Mouse (Mus musculus): ENCODE measurements around the gene Hmces.
A peak's percentile ranks its signal among the peaks of the same experiment; 100 is the strongest.

Hmces gene

GRCm38 (mm10) chr6:87913661-87914325, at the start of gene Hmces:
Hmces (plus strand) TSS chr6:87913935.
- DNase-seq (ENCODE audit: low spot score) = peak; percentile 51

GRCm38 (mm10) chr6:87866211-87866610, 47.5 kb upstream of the Hmces start:
- no peak for DNase-seq (ENCODE audit: low spot score)

- DNase-seq (ENCODE audit: low spot score) = no peak
These were observed 46.5 kb upstream of the Hmces start for GRCm38 (mm10) chr6:87867256-87867655.

GRCm38 (mm10) chr6:87868871-87869506, 44.7 kb upstream of the Hmces start:
- no peak for DNase-seq (ENCODE audit: low spot score)

GRCm38 (mm10) chr6:87870440-87870839, 43.3 kb upstream of the Hmces start:
- DNase-seq (ENCODE audit: low spot score) = no peak

- DNase-seq (ENCODE audit: low spot score) = no peak
These were observed 42.5 kb upstream of the Hmces start for GRCm38 (mm10) chr6:87871240-87871639.

- no peak for DNase-seq (ENCODE audit: low spot score)
These were observed 40.6 kb upstream of the Hmces start for GRCm38 (mm10) chr6:87873104-87873503.

- DNase-seq (ENCODE audit: low spot score) = no peak
These were observed 39.8 kb upstream of the Hmces start for GRCm38 (mm10) chr6:87873963-87874362.

GRCm38 (mm10) chr6:87875083-87875482, 38.7 kb upstream of the Hmces start:
- no peak for DNase-seq (ENCODE audit: low spot score)

- DNase-seq (ENCODE audit: low spot score) = no peak
These were observed 38.2 kb upstream of the Hmces start for GRCm38 (mm10) chr6:87875562-87875961.

- no peak for DNase-seq (ENCODE audit: low spot score)
These were observed 37.6 kb upstream of the Hmces start for GRCm38 (mm10) chr6:87876068-87876643.

- no peak for DNase-seq (ENCODE audit: low spot score)
These were observed 34.7 kb upstream of the Hmces start for GRCm38 (mm10) chr6:87879010-87879409.

GRCm38 (mm10) chr6:87879628-87880027, 34.1 kb upstream of the Hmces start:
- DNase-seq (ENCODE audit: low spot score) = no peak

GRCm38 (mm10) chr6:87882221-87882620, 31.5 kb upstream of the Hmces start:
- DNase-seq (ENCODE audit: low spot score) = no peak

- peak; percentile 56 for DNase-seq (ENCODE audit: low spot score)
These were observed 30.9 kb upstream of the Hmces start for GRCm38 (mm10) chr6:87882816-87883215.

GRCm38 (mm10) chr6:87886721-87887120, 27.0 kb upstream of the Hmces start:
- no peak for DNase-seq (ENCODE audit: low spot score)

GRCm38 (mm10) chr6:87887594-87888233, 26.0 kb upstream of the Hmces start, which contains the start of gene Copg1:
Copg1 (plus strand) TSS chr6:87887814.
- DNase-seq (ENCODE audit: low spot score) = peak; percentile 100

GRCm38 (mm10) chr6:87893931-87894330, 19.8 kb upstream of the Hmces start:
- DNase-seq (ENCODE audit: low spot score) = no peak

- peak; percentile 57 for DNase-seq (ENCODE audit: low spot score)
These were observed 15.7 kb upstream of the Hmces start for GRCm38 (mm10) chr6:87898028-87898427.

GRCm38 (mm10) chr6:87906632-87907031, 7.1 kb upstream of the Hmces start:
- no peak for DNase-seq (ENCODE audit: low spot score)

GRCm38 (mm10) chr6:87909181-87909580, 4.6 kb upstream of the Hmces start:
- DNase-seq (ENCODE audit: low spot score) = no peak

GRCm38 (mm10) chr6:87911559-87911958, 2.2 kb upstream of the Hmces start:
- no peak for DNase-seq (ENCODE audit: low spot score)

All from layer of hippocampus, adult 11-12 months (tissue).